Mouse (Mus musculus) cerebral cortex, adult 2 months (tissue): ENCODE data around the gene Abhd4.

Experiments used
- WGBS: fragments of 180-500 bp; shearing (Covaris S2); methylation state at CpG from one replicate; pipeline ENCODE4 v1.1.7; 2018; 5-methylcytosine and 5-hydroxymethylcytosine counted together

The Abhd4 gene

GRCm38 (mm10) chr14:54236881-54237280 lies 17.1 kb upstream of the Abhd4 start:
- WGBS, result 87% methylated on average over 5 of the region's 5 CpGs

GRCm38 (mm10) chr14:54239002-54239736 lies 14.8 kb upstream of the Abhd4 start:
- 15% methylated on average over 7 of the region's 7 CpGs for WGBS

- 67% methylated on average over 5 of the region's 5 CpGs for WGBS
These were observed 13.4 kb upstream of the Abhd4 start for GRCm38 (mm10) chr14:54240542-54240941.

GRCm38 (mm10) chr14:54244183-54244582 lies 9.8 kb upstream of the Abhd4 start:
- 61% methylated on average over 3 of the region's 3 CpGs for WGBS

GRCm38 (mm10) chr14:54246232-54246631 lies 7.8 kb upstream of the Abhd4 start:
- WGBS, result 85% methylated on average over 3 of the region's 3 CpGs

GRCm38 (mm10) chr14:54249326-54249725 lies 4.7 kb upstream of the Abhd4 start:
- 69% methylated on average over 9 of the region's 9 CpGs for WGBS

GRCm38 (mm10) chr14:54250122-54250521 lies 3.9 kb upstream of the Abhd4 start:
- WGBS, result 78% methylated on average over 4 of the region's 4 CpGs

- 66% methylated on average over 12 of the region's 12 CpGs for WGBS
These were observed 748 bp downstream of the Abhd4 start for GRCm38 (mm10) chr14:54254670-54255202.

GRCm38 (mm10) chr14:54258131-54258670 lies 4.2 kb downstream of the Abhd4 start:
- 77% methylated on average over 7 of the region's 7 CpGs for WGBS

GRCm38 (mm10) chr14:54259003-54259721 lies 5.2 kb downstream of the Abhd4 start:
- WGBS, result under 1% methylated on average over 35 of the region's 35 CpGs

GRCm38 (mm10) chr14:54259722-54260085 lies 5.7 kb downstream of the Abhd4 start:
- WGBS, result 26% methylated on average over 8 of the region's 8 CpGs

- 59% methylated on average over 2 of the region's 2 CpGs for WGBS
These were observed 6.2 kb downstream of the Abhd4 start for GRCm38 (mm10) chr14:54260196-54260595.

- 99% methylated on average over 2 of the region's 2 CpGs for WGBS
These were observed 7.4 kb downstream of the Abhd4 start for GRCm38 (mm10) chr14:54261386-54261785.

GRCm38 (mm10) chr14:54262622-54263021 lies 8.6 kb downstream of the Abhd4 start:
- WGBS, result 97% methylated on average over 8 of the region's 8 CpGs

GRCm38 (mm10) chr14:54263099-54263498 lies 9.1 kb downstream of the Abhd4 start:
- 98% methylated on average over 6 of the region's 6 CpGs for WGBS

GRCm38 (mm10) chr14:54264231-54264630 lies 10.2 kb downstream of the Abhd4 start:
- 96% methylated on average over 7 of the region's 7 CpGs for WGBS

- WGBS, result 73% methylated on average over 10 of the region's 10 CpGs
These were observed 11.1 kb downstream of the Abhd4 start for GRCm38 (mm10) chr14:54265093-54265492.

- WGBS, result 90% methylated on average over 6 of the region's 6 CpGs
These were observed 12.0 kb downstream of the Abhd4 start for GRCm38 (mm10) chr14:54265951-54266350.

GRCm38 (mm10) chr14:54267966-54268365 lies 14.0 kb downstream of the Abhd4 start:
- 92% methylated on average over 10 of the region's 10 CpGs for WGBS

- WGBS, result 93% methylated on average over 3 of the region's 3 CpGs
These were observed 15.6 kb downstream of the Abhd4 start for GRCm38 (mm10) chr14:54269566-54269965.

GRCm38 (mm10) chr14:54270413-54270812 lies 16.4 kb downstream of the Abhd4 start:
- 85% methylated on average over 3 of the region's 3 CpGs for WGBS

GRCm38 (mm10) chr14:54271976-54272606 lies 18.1 kb downstream of the Abhd4 start:
- WGBS, result 71% methylated on average over 3 of the region's 3 CpGs
